Mouse (Mus musculus) midbrain, embryonic 13.5 days (tissue): ENCODE measurements around the gene Carmil2. TPM values are rescaled to one million over a fixed set of nuclear protein-coding genes. Genes with fewer than 3 reads are reported as not detected.
A peak's percentile ranks its signal among the peaks of the same experiment; 100 is the strongest.

ENCODE experiments used
- ATAC-seq: fragments of 200-750 bp; cut with Nextera tagmentation; 2 replicates; pipeline ENCODE4 v1.8.0; 2017; ENCODE audit warnings: mild to moderate bottlenecking, moderate TSS enrichment, moderate library complexity
- H3K27ac ChIP-seq: fragments of 300-500 bp; sonication (generic); 2 replicates; pipeline ENCODE4 v1.5.1; 2015; ENCODE audit warnings: inconsistent platforms, mild to moderate bottlenecking, moderate library complexity
- H3K27me3 ChIP-seq: fragments of 300-500 bp; sonication (generic); 2 replicates; pipeline ENCODE4 v1.6.1; 2015; ENCODE audit warnings: mild to moderate bottlenecking, inconsistent platforms
- H3K36me3 ChIP-seq: fragments of 300-500 bp; sonication (generic); 2 replicates; pipeline ENCODE4 v1.6.1; 2015; ENCODE audit warnings: mild to moderate bottlenecking, inconsistent platforms
- H3K4me1 ChIP-seq: fragments of 300-500 bp; sonication (generic); replicated peaks from 2 replicates; pipeline ENCODE4 v1.6.1; 2015; ENCODE audit warnings: inconsistent platforms
- H3K4me2 ChIP-seq: fragments of 300-500 bp; sonication (generic); replicated peaks from 2 replicates; pipeline ENCODE4 v1.6.1; 2015; ENCODE audit warnings: moderate library complexity, mild to moderate bottlenecking, inconsistent platforms
- H3K4me3 ChIP-seq: fragments of 300-500 bp; sonication (generic); replicated peaks from 2 replicates; pipeline ENCODE4 v1.5.1; 2015; ENCODE audit warnings: mild to moderate bottlenecking, inconsistent platforms
- H3K9ac ChIP-seq: fragments of 300-500 bp; sonication (generic); replicated peaks from 2 replicates; pipeline ENCODE4 v1.6.1; 2015; ENCODE audit warnings: mild to moderate bottlenecking, inconsistent platforms
- H3K9me3 ChIP-seq: fragments of 300-500 bp; sonication (generic); 2 replicates; pipeline ENCODE4 v1.6.1; 2016; ENCODE audit warnings: mild to moderate bottlenecking, inconsistent platforms
- WGBS: fragments of 180-500 bp; shearing (Covaris S2); methylation state at CpG from one replicate; pipeline ENCODE4 v1.1.7; 2015; 5-methylcytosine and 5-hydroxymethylcytosine counted together
- polyA plus RNA-seq: library from polyadenylated mRNA; unstranded; fragments of >200 nt; fragmentation: Nextera tagmentation; extraction: Ambion mirVana; gene quantifications from 2 replicates; pipeline ENCODE4 v1.2.1, GENCODE M21; 2015

Gene Carmil2
- polyA plus RNA-seq, 1 experiment from 2014 or later = 12.5 TPM

DNA sequence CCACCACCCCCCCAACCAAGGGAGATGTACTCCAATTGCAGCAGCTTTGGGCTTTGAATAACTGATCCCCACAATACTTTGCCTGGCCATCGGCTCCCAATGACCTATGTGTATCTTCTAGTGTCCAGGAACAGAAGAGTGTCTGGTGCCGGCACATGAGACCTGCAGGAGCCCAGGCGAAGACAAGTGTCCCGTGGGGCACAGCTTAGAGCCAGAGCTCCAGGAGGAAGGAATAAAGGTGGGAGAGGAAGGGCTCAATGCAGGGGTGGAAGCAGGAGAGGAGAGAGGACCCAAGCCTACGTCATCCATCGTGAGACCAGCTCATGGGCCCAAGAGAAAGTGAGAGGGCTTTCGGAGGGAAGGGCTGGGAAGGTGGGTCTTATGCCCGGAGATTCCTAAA is 22.6 kb downstream of the Carmil2 start:
- peaks cover 19% of the 10 kb centered on the region for H3K4me1 ChIP-seq
- 0 out of 2 replicates have a peak, but pooled peaks have one; percentile 4 for ATAC-seq
- H3K4me3 ChIP-seq = no peak overlapping the region
- H3K9ac ChIP-seq = no peak overlapping the region
- H3K27ac ChIP-seq = no peak overlapping the region
- no peaks in the 10 kb centered on the region for H3K27me3 ChIP-seq
- 95% methylated on average over 8 of the region's 8 CpGs for WGBS
- no peaks in the 10 kb centered on the region for H3K9me3 ChIP-seq
- no peak overlapping the region for H3K4me2 ChIP-seq
- H3K36me3 ChIP-seq = peaks cover 10% of the 10 kb centered on the region

DNA sequence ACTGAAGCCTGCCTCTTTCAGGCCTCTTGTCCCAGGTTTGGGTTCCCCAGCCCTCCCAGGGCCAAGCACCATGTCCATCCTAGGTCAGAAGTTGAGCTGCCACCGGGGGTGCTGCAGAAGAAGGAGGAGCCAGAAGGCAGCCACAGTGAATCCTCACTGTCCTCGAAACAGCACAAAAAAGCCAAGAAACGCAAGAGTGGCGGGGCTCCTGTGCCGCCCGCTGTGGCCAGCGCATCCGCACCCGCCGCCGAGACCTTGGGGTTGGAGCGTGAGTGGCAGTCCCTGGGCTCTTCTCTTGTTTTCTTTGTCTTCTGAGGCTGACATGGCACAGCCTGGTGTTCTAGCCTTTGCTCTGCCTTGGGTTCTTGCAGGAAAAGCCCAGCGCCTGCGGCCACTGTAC is 23.2 kb downstream of the Carmil2 start:
- ATAC-seq = no peak
- Histone ChIP-seq H3K4me2 (no peak overlapping the region), H3K27ac (no peak overlapping the region), H3K4me3 (no peak overlapping the region), H3K9me3 (no peaks in the 10 kb centered on the region), H3K27me3 (no peaks in the 10 kb centered on the region), H3K9ac (no peak overlapping the region), H3K36me3 (peaks cover 4% of the 10 kb centered on the region), H3K4me1 (peaks cover 19% of the 10 kb centered on the region)
- 74% methylated on average over 14 of the region's 14 CpGs for WGBS

DNA sequence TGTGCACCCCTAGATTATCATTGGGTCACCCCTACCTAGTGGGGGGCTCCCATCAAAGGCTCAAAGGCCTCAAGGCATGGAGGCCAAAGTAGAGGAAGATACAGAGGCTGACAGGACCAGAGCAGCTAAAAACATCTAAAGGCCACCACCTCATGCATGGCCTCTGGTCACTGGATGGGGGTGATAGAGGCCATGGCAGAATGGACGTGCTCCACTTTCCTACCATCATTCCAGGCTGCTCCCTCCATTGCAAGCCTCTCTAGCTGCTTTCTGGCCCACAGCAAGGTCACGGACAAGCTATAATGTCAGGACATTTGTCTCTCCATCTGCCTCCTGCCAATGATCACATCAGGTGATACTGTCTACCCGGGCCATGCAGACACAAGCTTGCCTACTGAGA is 26.2 kb downstream of the Carmil2 start:
- no peak for ATAC-seq
- Histone ChIP-seq H3K27me3 (no peaks in the 10 kb centered on the region), H3K4me3 (no peak overlapping the region), H3K36me3 (peaks cover 28% of the 10 kb centered on the region), H3K9me3 (no peaks in the 10 kb centered on the region), H3K4me1 (peaks cover 7% of the 10 kb centered on the region), H3K4me2 (no peak overlapping the region), H3K9ac (no peak overlapping the region), H3K27ac (no peak overlapping the region)
- WGBS = 89% methylated on average over 3 of the region's 3 CpGs

DNA sequence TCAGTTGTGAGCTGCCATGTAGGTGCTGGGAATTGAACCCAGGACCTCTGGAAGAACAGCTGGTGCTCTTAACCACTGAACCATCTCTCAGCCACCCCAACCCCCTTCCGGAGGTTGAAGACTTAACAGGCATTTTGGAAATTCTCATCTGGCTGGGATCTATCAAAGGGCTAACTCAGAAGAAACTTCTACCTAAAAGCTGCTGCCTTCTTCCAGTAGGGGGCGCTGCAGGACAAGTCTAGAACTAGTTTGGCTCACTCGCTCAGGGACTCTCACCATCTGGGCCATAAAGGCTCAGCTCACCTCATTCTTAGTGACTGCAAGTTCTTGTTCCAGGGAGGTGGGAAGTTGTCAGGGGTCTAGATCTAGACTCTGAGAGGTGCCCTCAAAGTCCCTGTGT is 28.1 kb downstream of the Carmil2 start:
- WGBS = 7% methylated on average over 3 of the region's 3 CpGs
- Histone ChIP-seq H3K36me3 (peaks cover 33% of the 10 kb centered on the region), H3K4me2 (no peak overlapping the region), H3K27me3 (no peaks in the 10 kb centered on the region), H3K9me3 (no peaks in the 10 kb centered on the region), H3K4me1 (no peaks in the 10 kb centered on the region), H3K9ac (no peak overlapping the region), H3K27ac (no peak overlapping the region), H3K4me3 (no peak overlapping the region)
- peak; percentile 38; the same call in 1 of the 2 replicates for ATAC-seq

DNA sequence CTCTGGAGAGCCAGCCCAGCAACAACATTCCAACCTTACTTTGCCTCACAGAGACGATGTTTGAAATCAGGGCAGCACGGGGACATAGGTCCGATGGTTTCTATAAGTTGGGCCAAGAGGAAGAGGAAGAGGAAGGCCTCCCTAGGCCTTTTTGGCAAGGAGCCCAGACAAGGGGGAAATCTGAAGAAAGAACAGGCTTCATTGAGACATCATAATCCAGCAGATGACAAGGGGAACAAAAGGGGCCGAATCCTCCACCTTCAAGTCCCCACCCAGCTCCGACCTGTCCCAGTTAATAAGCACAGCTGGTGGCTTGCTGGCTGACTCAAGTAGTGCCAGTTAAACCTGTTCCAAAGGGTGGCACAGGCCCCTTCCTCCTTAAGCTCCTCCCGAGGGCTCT is 29.0 kb downstream of the Carmil2 start:
- Histone ChIP-seq H3K9me3 (no peaks in the 10 kb centered on the region), H3K4me3 (no peak overlapping the region), H3K4me1 (no peaks in the 10 kb centered on the region), H3K9ac (no peak overlapping the region), H3K36me3 (peaks cover 33% of the 10 kb centered on the region), H3K27me3 (no peaks in the 10 kb centered on the region), H3K4me2 (no peak overlapping the region), H3K27ac (no peak overlapping the region)
- no peak for ATAC-seq
- 76% methylated on average over 6 of the region's 6 CpGs for WGBS

DNA sequence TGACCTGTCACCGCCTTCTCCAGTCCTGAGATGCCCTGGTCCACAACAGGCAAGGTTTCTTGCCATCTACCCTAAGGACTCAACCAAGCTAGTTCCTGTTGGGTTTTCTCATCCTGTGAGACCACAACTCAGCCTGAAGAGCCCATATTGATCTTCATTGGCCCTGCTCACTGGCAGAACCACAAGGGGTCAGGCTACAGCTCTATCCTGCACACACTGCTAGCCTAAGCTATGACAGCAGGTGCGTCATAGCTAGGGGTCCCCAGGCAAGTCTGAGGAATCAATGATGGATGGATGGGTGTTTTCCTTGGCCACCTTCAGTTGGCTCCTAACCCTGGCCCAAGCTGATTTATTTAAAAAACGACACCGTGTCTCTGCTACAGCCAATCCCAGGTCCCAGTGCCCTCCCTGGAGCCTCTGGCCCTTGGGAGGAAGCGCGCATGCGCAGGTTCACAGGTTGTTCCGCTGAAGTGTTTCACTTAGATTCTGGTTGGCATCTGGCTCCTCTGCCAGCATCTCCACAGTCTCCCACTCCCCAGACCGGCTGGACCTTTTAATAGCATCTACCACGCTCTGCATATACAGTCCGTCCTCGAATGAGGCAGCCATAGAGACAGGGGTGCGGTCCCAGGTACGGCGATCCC is 30.4 kb downstream of the Carmil2 start:
- no peak for ATAC-seq
- H3K36me3 ChIP-seq = peaks cover 41% of the 10 kb centered on the region
- H3K4me2 ChIP-seq = no peak overlapping the region
- H3K27ac ChIP-seq = no peak overlapping the region
- H3K9ac ChIP-seq = no peak overlapping the region
- 93% methylated on average over 15 of the region's 15 CpGs for WGBS
- H3K4me1 ChIP-seq = no peaks in the 10 kb centered on the region
- no peak overlapping the region for H3K4me3 ChIP-seq
- H3K27me3 ChIP-seq = no peaks in the 10 kb centered on the region
- no peaks in the 10 kb centered on the region for H3K9me3 ChIP-seq

DNA sequence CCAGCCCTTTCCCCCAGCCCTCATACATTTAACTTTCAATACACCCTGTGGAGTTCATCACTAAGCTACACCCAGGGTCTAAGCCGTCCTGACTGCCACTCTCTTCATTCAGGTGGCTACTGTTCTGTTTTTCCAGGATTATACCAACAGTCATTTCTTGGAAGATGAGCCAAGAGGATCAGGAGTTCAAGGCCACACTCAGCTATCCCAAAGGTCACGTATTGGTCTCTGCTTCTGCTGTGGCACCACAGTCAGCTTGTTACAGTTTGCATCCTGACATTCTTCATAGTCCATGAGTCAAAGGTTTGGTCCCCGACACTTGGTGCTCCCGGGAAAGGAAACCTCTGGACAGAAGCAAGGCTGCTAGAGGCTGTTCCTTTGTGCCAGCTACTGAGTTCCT is 33.6 kb downstream of the Carmil2 start:
- H3K4me1 ChIP-seq = no peaks in the 10 kb centered on the region
- no peak overlapping the region for H3K4me2 ChIP-seq
- no peaks in the 10 kb centered on the region for H3K27me3 ChIP-seq
- ATAC-seq = no peak
- H3K9ac ChIP-seq = no peak overlapping the region
- peaks cover 61% of the 10 kb centered on the region for H3K36me3 ChIP-seq
- H3K4me3 ChIP-seq = no peak overlapping the region
- WGBS = 87% methylated on average over 4 of the region's 4 CpGs
- no peaks in the 10 kb centered on the region for H3K9me3 ChIP-seq
- no peak overlapping the region for H3K27ac ChIP-seq

DNA sequence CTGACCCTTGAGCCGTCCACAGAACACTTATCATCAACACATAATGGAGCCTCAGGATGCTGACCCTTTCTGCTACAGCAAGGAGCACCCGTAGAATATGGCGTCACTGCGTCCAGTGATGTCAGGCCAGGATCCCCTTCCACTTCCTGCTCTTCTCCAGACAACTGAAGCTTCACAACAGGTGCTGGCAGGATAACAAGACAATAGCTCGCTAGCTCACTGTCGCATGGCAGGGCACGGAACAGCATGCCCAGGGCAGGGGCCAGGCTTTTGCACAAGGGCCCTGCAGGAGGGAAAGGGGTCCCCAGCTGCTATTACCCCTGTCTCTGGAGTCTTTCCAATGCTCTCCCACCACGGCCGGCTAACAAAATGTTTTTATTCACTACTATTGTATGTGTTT is 36.8 kb downstream of the Carmil2 start:
- Histone ChIP-seq H3K27ac (no peak overlapping the region; the same call in 1 of the 2 replicates), H3K9me3 (no peaks in the 10 kb centered on the region), H3K9ac (no peak overlapping the region), H3K27me3 (no peaks in the 10 kb centered on the region), H3K4me3 (no peak overlapping the region), H3K4me1 (no peaks in the 10 kb centered on the region), H3K4me2 (no peak overlapping the region), H3K36me3 (peaks cover 58% of the 10 kb centered on the region)
- 88% methylated on average over 9 of the region's 9 CpGs for WGBS
- ATAC-seq = no peak

DNA sequence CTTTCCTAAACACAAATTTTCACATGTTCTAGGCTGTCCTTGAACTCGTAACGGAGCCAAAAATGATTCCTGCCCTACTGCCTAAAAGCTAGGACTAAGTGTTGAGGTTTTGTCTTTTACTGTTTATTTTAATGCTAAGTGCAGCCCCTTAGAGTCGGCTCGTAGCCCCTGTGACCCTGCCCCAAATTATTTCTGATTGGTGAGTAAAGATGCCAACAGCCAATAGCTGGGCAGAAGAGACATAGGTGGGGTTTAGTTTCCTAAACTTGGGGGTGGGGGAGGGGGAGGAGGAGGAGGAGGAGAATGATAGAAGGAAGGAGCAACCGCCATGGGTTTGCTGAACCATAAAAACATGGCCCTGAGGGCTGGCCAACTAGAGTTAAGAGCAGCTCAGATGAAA is 39.7 kb downstream of the Carmil2 start:
- Histone ChIP-seq H3K4me2 (no peak overlapping the region), H3K27me3 (no peaks in the 10 kb centered on the region), H3K9me3 (no peaks in the 10 kb centered on the region), H3K4me1 (no peaks in the 10 kb centered on the region), H3K4me3 (no peak overlapping the region), H3K27ac (no peak overlapping the region), H3K36me3 (peaks cover 57% of the 10 kb centered on the region), H3K9ac (no peak overlapping the region)
- no peak for ATAC-seq
- 89% methylated on average over 5 of the region's 5 CpGs for WGBS

DNA sequence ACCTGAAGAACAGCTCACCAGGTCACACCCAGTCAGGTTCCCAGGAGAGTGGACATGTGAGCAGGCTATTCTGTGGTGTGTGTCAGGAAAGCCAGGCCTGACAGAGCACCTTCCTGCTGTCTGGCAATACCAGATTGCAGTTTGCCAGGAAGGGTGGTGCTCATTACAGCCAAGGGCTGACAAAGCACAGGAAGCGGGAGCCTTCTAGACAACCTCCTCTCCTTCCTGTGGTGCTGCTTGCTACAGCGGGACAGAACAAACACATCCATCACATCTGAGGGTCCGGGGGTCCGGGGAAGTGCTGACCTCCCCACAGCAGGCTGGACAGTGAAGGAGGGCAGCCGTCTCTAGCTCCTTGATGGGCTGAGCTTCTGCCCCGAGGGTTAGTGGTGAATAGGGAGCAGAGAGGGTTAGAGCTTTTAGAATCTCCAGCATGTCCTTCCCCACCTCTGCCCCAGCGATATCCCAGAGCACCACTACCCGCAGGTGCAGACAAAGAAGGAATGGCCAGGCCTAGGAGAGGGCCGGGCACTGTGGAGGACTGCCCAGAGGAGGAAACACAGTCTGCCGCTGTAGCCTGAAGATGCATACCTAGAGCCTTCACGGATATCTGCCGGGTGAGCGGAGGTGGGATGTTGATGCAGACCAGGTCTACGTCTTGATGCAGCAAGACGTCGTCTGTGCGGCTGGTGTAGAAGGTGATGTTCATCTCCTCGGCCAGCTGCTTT is 41.5 kb downstream of the Carmil2 start:
- H3K4me1 ChIP-seq = no peaks in the 10 kb centered on the region
- no peak overlapping the region for H3K4me2 ChIP-seq
- no peak overlapping the region for H3K4me3 ChIP-seq
- ATAC-seq = no peak
- 93% methylated on average over 18 of the region's 18 CpGs for whole genome bisulfite sequencing
- no peak overlapping the region for H3K9ac ChIP-seq
- no peaks in the 10 kb centered on the region for H3K9me3 ChIP-seq
- H3K36me3 ChIP-seq = peaks cover 48% of the 10 kb centered on the region
- no peak overlapping the region for H3K27ac ChIP-seq
- H3K27me3 ChIP-seq = no peaks in the 10 kb centered on the region

DNA sequence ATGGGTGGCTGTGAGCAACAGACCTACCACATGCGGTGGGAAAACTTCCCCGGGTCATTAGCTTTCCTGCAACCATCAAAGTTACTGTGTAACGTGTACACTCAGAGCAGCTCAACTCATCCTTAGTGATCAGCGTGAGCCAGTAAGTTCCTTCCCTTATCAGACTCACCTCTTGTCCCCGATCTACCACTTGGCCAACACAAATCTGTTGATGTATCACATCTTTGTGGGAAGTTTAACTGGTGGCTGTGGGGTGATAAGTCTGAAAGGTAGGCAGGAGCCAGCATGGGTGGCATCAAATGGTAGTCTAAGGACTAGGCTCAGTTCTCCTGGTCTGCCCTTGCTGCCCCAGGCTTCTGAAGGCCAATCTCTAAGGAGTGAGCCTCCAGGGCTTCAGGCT is 46.1 kb downstream of the Carmil2 start:
- Histone ChIP-seq H3K9ac (no peak overlapping the region), H3K27ac (no peak overlapping the region), H3K36me3 (peaks cover 18% of the 10 kb centered on the region), H3K4me2 (no peak overlapping the region), H3K4me1 (no peaks in the 10 kb centered on the region), H3K4me3 (no peak overlapping the region), H3K9me3 (no peaks in the 10 kb centered on the region), H3K27me3 (no peaks in the 10 kb centered on the region)
- 96% methylated on average over 5 of the region's 5 CpGs for WGBS
- no peak for ATAC-seq

DNA sequence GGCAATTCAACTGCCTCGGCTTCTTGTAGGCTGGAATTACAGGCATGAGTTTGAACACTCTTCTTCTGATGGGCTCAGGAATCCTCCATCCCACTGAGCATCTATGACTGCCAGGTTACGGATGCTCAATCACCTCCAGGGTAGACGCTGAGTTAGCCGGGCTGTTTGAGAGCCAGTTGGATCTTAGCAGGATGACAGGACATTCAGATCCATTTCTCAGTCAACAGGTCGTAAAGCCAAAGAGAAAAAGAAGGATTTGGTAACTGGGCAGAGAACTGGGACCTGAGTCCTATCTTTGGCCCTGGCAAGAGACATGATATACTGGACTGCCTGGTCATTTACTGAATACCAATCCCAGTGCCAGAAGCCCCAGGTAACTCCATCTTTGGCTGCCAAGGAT is 53.1 kb downstream of the Carmil2 start:
- Histone ChIP-seq H3K27me3 (no peaks in the 10 kb centered on the region), H3K9ac (no peak overlapping the region), H3K4me3 (no peak overlapping the region), H3K27ac (no peak overlapping the region), H3K9me3 (no peaks in the 10 kb centered on the region), H3K4me1 (no peaks in the 10 kb centered on the region), H3K4me2 (no peak overlapping the region), H3K36me3 (no peaks in the 10 kb centered on the region)
- ATAC-seq = no peak
- 93% methylated on average over 5 of the region's 5 CpGs for whole genome bisulfite sequencing
